Comparison of ENCODE assay signal across 11 mouse cellular contexts in the genomic region with DNA sequence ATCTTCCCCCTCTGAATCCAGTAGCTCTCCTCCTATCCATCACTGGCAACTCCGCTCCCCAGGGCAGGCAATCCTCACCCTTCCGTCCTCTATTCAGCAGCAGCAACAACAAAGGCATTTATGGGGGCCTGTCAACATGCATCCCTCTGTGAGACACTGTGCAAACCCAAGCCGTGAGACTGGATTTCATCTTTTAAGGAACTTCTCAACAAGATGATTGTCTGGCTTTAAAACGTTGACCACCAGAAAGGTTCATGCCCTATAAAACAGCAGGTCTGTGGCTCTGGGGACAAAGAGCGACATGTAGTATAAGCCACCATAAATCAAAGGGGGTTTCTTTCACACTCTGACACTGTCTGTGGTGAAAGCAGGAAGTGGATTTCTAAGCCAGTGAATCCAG.
A peak's percentile ranks its signal among the peaks of the same experiment; 100 is the strongest.
DNase-seq lines count a peak whose midpoint lies in the region; ATAC-seq and TF ChIP-seq lines count a peak whose summit lies in the region.
"Had no signal": no experiment of that assay in that cellular context is flagged by ENCODE, and none has a peak within 500 bp of the region (broad histone marks: within the 10 kb centered on the region; RNA-seq: fewer than 3 reads in every experiment).

No protein-coding gene starts in this region.

- peaks cover 13% of the 10 kb centered on the region; the same call in 1 of the 2 replicates for H3K4me1 ChIP-seq in kidney, postnatal 0 days (replicated peaks; ENCODE audit: insufficient read depth, low read length)
- H3K4me1 ChIP-seq in forebrain, embryonic 13.5 days: peaks cover 68% of the 10 kb centered on the region
- peaks cover 32% of the 10 kb centered on the region for H3K4me1 ChIP-seq in limb, embryonic 12.5 days (replicated peaks)
- peaks cover 25% of the 10 kb centered on the region for H3K4me1 ChIP-seq in neural tube, embryonic 15.5 days

- H3K9me3 ChIP-seq in kidney, postnatal 0 days (replicated peaks; ENCODE audit: low read length): no peaks in the 10 kb centered on the region
- no peaks in the 10 kb centered on the region for H3K9me3 ChIP-seq in forebrain, embryonic 13.5 days (replicated peaks)
- no peaks in the 10 kb centered on the region for H3K9me3 ChIP-seq in limb, embryonic 12.5 days
- H3K9me3 ChIP-seq in neural tube, embryonic 15.5 days (replicated peaks): no peaks in the 10 kb centered on the region

- H3K36me3 ChIP-seq in kidney, postnatal 0 days (ENCODE audit: insufficient read depth, low read length): no peaks in the 10 kb centered on the region
- H3K36me3 ChIP-seq in forebrain, embryonic 13.5 days (ENCODE audit: poor library complexity, severe bottlenecking): no peaks in the 10 kb centered on the region
- H3K36me3 ChIP-seq in limb, embryonic 12.5 days: no peaks in the 10 kb centered on the region
- no peaks in the 10 kb centered on the region for H3K36me3 ChIP-seq in neural tube, embryonic 15.5 days

- no peak overlapping the region for H3K4me2 ChIP-seq in kidney, postnatal 0 days (ENCODE audit: low read length)
- H3K4me2 ChIP-seq in forebrain, embryonic 13.5 days: peak overlapping the region; percentile 35
- no peak overlapping the region for H3K4me2 ChIP-seq in limb, embryonic 12.5 days
- H3K4me2 ChIP-seq in neural tube, embryonic 15.5 days: peak overlapping the region; percentile 21; the same call in 1 of the 2 replicates
- H3K4me2 ChIP-seq: liver, embryonic 11.5 days had no signal

- whole genome bisulfite sequencing in kidney, postnatal 0 days: 16% methylated on average over 5 of the region's 5 CpGs
- 6% methylated on average over 5 of the region's 5 CpGs for WGBS in forebrain, embryonic 13.5 days
- WGBS in limb, embryonic 12.5 days: 12% methylated on average over 5 of the region's 5 CpGs
- WGBS in neural tube, embryonic 15.5 days: 8% methylated on average over 5 of the region's 5 CpGs

- H3K27ac ChIP-seq in kidney, postnatal 0 days: peak overlapping the region; percentile 37; the same call in 1 of the 2 replicates
- peak overlapping the region; percentile 92 for H3K27ac ChIP-seq in forebrain, embryonic 13.5 days
- peak overlapping the region; percentile 37; the same call in 1 of the 2 replicates for H3K27ac ChIP-seq in limb, embryonic 12.5 days
- H3K27ac ChIP-seq in neural tube, embryonic 15.5 days (replicated peaks): peak overlapping the region; percentile 63

- DNase-seq in kidney, postnatal 0 days (ENCODE audit: low spot score): peak; percentile 72
- no peak for DNase-seq in kidney, postnatal 36 days
- DNase-seq in ovary, postnatal 10 days (ENCODE audit: low spot score): no peak
- no peak for DNase-seq in heart, adult 9 months (ENCODE audit: low spot score in 2 of 2)
- no peak for DNase-seq in heart, adult 11 months
- DNase-seq: right cerebral cortex, postnatal 14 days had no signal

- H3K9ac ChIP-seq in kidney, postnatal 0 days (ENCODE audit: low read depth, low read length): no peak overlapping the region
- peak overlapping the region; percentile 50 for H3K9ac ChIP-seq in forebrain, embryonic 13.5 days
- H3K9ac ChIP-seq in limb, embryonic 12.5 days (replicated peaks): no peak overlapping the region
- H3K9ac ChIP-seq in neural tube, embryonic 15.5 days (replicated peaks): no peak overlapping the region

- no peak for ATAC-seq in kidney, postnatal 0 days (replicated peaks; ENCODE audit: low FRiP score, low read depth)
- peak; percentile 56; the same call in 1 of the 2 replicates for ATAC-seq in forebrain, embryonic 13.5 days
- ATAC-seq in limb, embryonic 12.5 days (ENCODE audit: insufficient number of reproducible peaks, insufficient read depth, low FRiP score, low TSS enrichment, low read depth): no peak
- no peak for ATAC-seq in neural tube, embryonic 15.5 days (ENCODE audit: low FRiP score)

- H3K4me3 ChIP-seq in kidney, postnatal 0 days (replicated peaks; ENCODE audit: low read depth, low read length): no peak overlapping the region
- no peak overlapping the region for H3K4me3 ChIP-seq in forebrain, embryonic 13.5 days
- no peak overlapping the region for H3K4me3 ChIP-seq in limb, embryonic 12.5 days (replicated peaks)
- no peak overlapping the region for H3K4me3 ChIP-seq in neural tube, embryonic 15.5 days (replicated peaks)
- H3K4me3 ChIP-seq: erythroblast, embryonic 14.5 days had no signal

- no peaks in the 10 kb centered on the region for H3K27me3 ChIP-seq in kidney, postnatal 0 days (ENCODE audit: insufficient read depth, low read length)
- H3K27me3 ChIP-seq in forebrain, embryonic 13.5 days: no peaks in the 10 kb centered on the region
- no peaks in the 10 kb centered on the region for H3K27me3 ChIP-seq in limb, embryonic 12.5 days
- H3K27me3 ChIP-seq in neural tube, embryonic 15.5 days (replicated peaks): no peaks in the 10 kb centered on the region

- TF ChIP-seq CTCF in kidney, postnatal 0 days (IDR thresholded peaks at IDR 0.05; ENCODE audit: low read depth): no peak

Comparison
In these comparisons a context has a peak if more than half of its experiments do, and no peak if none do; other contexts are left out.
1. H3K27ac ChIP-seq: peak in every context shown above with its lines; median percentile 92 in forebrain, embryonic 13.5 days; 63 in neural tube, embryonic 15.5 days; 37 in kidney, postnatal 0 days; 37 in limb, embryonic 12.5 days.
2. H3K4me2 ChIP-seq: peak in forebrain, embryonic 13.5 days (single experiment) and neural tube, embryonic 15.5 days (single experiment); none in kidney, postnatal 0 days (single experiment) and limb, embryonic 12.5 days (single experiment).